Mouse (Mus musculus): ENCODE results near the gene Ttll4. TPM values are rescaled to one million over a fixed set of nuclear protein-coding genes. Genes with fewer than 3 reads are reported as not detected.

Ttll4 gene
- total RNA-seq, 2 experiments from 2014 or later, result 27.1 to 29.0 TPM

GRCm38 (mm10) chr1:74712461-74713098, 51.0 kb downstream of the Ttll4 start:
- no peak for DNase-seq

- peak in 1 of 2 experiments; percentile 17 for DNase-seq
Observed at GRCm38 (mm10) chr1:74713099-74713858, 51.7 kb downstream of the Ttll4 start, which contains the start of gene Cyp27a1. TSS of gene Cyp27a1 (plus strand) at chr1:74713574.

- no peak for DNase-seq
Observed at GRCm38 (mm10) chr1:74713859-74714730, 52.5 kb downstream of the Ttll4 start.

- DNase-seq, result no peak
Observed at GRCm38 (mm10) chr1:74714967-74715366, 53.4 kb downstream of the Ttll4 start.

GRCm38 (mm10) chr1:74715468-74715867, 53.9 kb downstream of the Ttll4 start:
- DNase-seq, result no peak

GRCm38 (mm10) chr1:74715886-74716285, 54.3 kb downstream of the Ttll4 start:
- DNase-seq, result no peak

GRCm38 (mm10) chr1:74718113-74718512, 56.6 kb downstream of the Ttll4 start:
- DNase-seq, result no peak

- no peak for DNase-seq
Observed at GRCm38 (mm10) chr1:74719281-74719680, 57.7 kb downstream of the Ttll4 start.

GRCm38 (mm10) chr1:74721657-74722056, 60.1 kb downstream of the Ttll4 start:
- DNase-seq, result no peak

GRCm38 (mm10) chr1:74723748-74724147, 62.2 kb downstream of the Ttll4 start:
- DNase-seq, result no peak

GRCm38 (mm10) chr1:74726114-74726513, 64.6 kb downstream of the Ttll4 start:
- no peak for DNase-seq

- DNase-seq, result no peak
Observed at GRCm38 (mm10) chr1:74726674-74727073, 65.1 kb downstream of the Ttll4 start.

- DNase-seq, result no peak
Observed at GRCm38 (mm10) chr1:74728446-74728845, 66.9 kb downstream of the Ttll4 start.

- no peak for DNase-seq
Observed at GRCm38 (mm10) chr1:74736977-74737376, 75.4 kb downstream of the Ttll4 start.

GRCm38 (mm10) chr1:74737500-74737899, 76.0 kb downstream of the Ttll4 start:
- no peak for DNase-seq

- DNase-seq, result no peak
Observed at GRCm38 (mm10) chr1:74740846-74741245, 79.3 kb downstream of the Ttll4 start.

GRCm38 (mm10) chr1:74747335-74747734, 85.8 kb downstream of the Ttll4 start:
- DNase-seq, result no peak

GRCm38 (mm10) chr1:74748643-74749271, 87.2 kb downstream of the Ttll4 start, which contains the start of gene Prkag3:
TSS of gene Prkag3 (minus strand) at chr1:74749221.
- DNase-seq, result peak; percentile 27 to 42

- no peak for DNase-seq
Observed at GRCm38 (mm10) chr1:74749301-74749700, 87.8 kb downstream of the Ttll4 start.

- no peak for DNase-seq
Observed at GRCm38 (mm10) chr1:74750683-74751082, 89.1 kb downstream of the Ttll4 start.

- no peak for DNase-seq
Observed at GRCm38 (mm10) chr1:74752150-74752549, 90.6 kb downstream of the Ttll4 start.

- DNase-seq, result no peak
Observed at GRCm38 (mm10) chr1:74752833-74753232, 91.3 kb downstream of the Ttll4 start.

Measured in layer of hippocampus, postnatal 36 days (tissue).